Comparison of ENCODE assay signal across 21 mouse cellular contexts in genomic region chr15:101542543-101542942, GRCm38 (mm10). TPM values are rescaled to one million over a fixed set of nuclear protein-coding genes. Genes with fewer than 3 reads are reported as not detected.
DNase-seq lines count a peak whose midpoint lies in the region; ATAC-seq and TF ChIP-seq lines count a peak whose summit lies in the region.
"Had no signal": no experiment of that assay in that cellular context is flagged by ENCODE, and none has a peak within 500 bp of the region (broad histone marks: within the 10 kb centered on the region; RNA-seq: fewer than 3 reads in every experiment).

No protein-coding gene starts in this region.

- H3K27me3 ChIP-seq in hindbrain, embryonic 12.5 days = no peaks in the 10 kb centered on the region
- H3K27me3 ChIP-seq in hindbrain, embryonic 14.5 days (ENCODE audit: control insufficient read depth, insufficient read depth, low read length) = no peaks in the 10 kb centered on the region
- H3K27me3 ChIP-seq in lung, embryonic 14.5 days (ENCODE audit: insufficient read depth, low read length) = no peaks in the 10 kb centered on the region
- no peaks in the 10 kb centered on the region for H3K27me3 ChIP-seq in ES-Bruce4 (ENCODE audit: control insufficient read depth, insufficient read depth, low read length, poor library complexity, severe bottlenecking)
- H3K27me3 ChIP-seq in small intestine, adult 2 months (ENCODE audit: control insufficient read depth, insufficient read depth, low read length) = no peaks in the 10 kb centered on the region
- H3K27me3 ChIP-seq: embryonic facial prominence, embryonic 12.5 days; midbrain, embryonic 15.5 days had no signal

- H3K9ac ChIP-seq in hindbrain, embryonic 12.5 days = no peak overlapping the region
- H3K9ac ChIP-seq in hindbrain, embryonic 14.5 days = no peak overlapping the region
- no peak overlapping the region for H3K9ac ChIP-seq in lung, embryonic 14.5 days
- no peak overlapping the region for H3K9ac ChIP-seq in ES-Bruce4 (ENCODE audit: low read depth, poor library complexity, severe bottlenecking)
- H3K9ac ChIP-seq: embryonic facial prominence, embryonic 12.5 days; limb, embryonic 13.5 days; midbrain, embryonic 15.5 days had no signal

- no peak for DNase-seq in hindbrain, embryonic 14.5 days (ENCODE audit: low spot score)
- DNase-seq in lung, embryonic 14.5 days = no peak
- DNase-seq in lung, postnatal 4 days = no peak
- no peak for DNase-seq in right cerebral cortex, adult 18-20 months
- DNase-seq: adrenal gland, postnatal 10 days; cerebellum, adult 9-10 months; gastrocnemius, postnatal 14 days; heart, postnatal 14 days; kidney, adult 11 months; lung, adult 2 months; right cerebral cortex, postnatal 14 days; thymus, adult 18-20 months had no signal

- ATAC-seq in hindbrain, embryonic 12.5 days (ENCODE audit: low FRiP score) = no peak
- ATAC-seq in hindbrain, embryonic 14.5 days (ENCODE audit: low FRiP score) = no peak
- no peak for ATAC-seq in lung, embryonic 14.5 days (ENCODE audit: insufficient read depth)
- ATAC-seq: midbrain, embryonic 15.5 days had no signal

- H3K9me3 ChIP-seq in hindbrain, embryonic 12.5 days (replicated peaks) = no peaks in the 10 kb centered on the region
- no peaks in the 10 kb centered on the region for H3K9me3 ChIP-seq in hindbrain, embryonic 14.5 days (ENCODE audit: control insufficient read depth, low read length)
- no peaks in the 10 kb centered on the region for H3K9me3 ChIP-seq in lung, embryonic 14.5 days (ENCODE audit: low read depth, low read length)
- no peaks in the 10 kb centered on the region for H3K9me3 ChIP-seq in ES-Bruce4 (replicated peaks; ENCODE audit: control insufficient read depth, insufficient read depth, low read length, poor library complexity, severe bottlenecking)
- H3K9me3 ChIP-seq: embryonic facial prominence, embryonic 12.5 days; limb, embryonic 13.5 days; midbrain, embryonic 15.5 days had no signal

- no peak overlapping the region for H3K4me2 ChIP-seq in hindbrain, embryonic 12.5 days (replicated peaks)
- no peak overlapping the region for H3K4me2 ChIP-seq in hindbrain, embryonic 14.5 days (replicated peaks)
- H3K4me2 ChIP-seq in lung, embryonic 14.5 days = no peak overlapping the region
- H3K4me2 ChIP-seq: embryonic facial prominence, embryonic 12.5 days; limb, embryonic 13.5 days; midbrain, embryonic 15.5 days had no signal

- WGBS in hindbrain, embryonic 12.5 days = 72% methylated on average over 9 of the region's 9 CpGs
- 63% methylated on average over 9 of the region's 9 CpGs for WGBS in hindbrain, embryonic 14.5 days
- WGBS in lung, embryonic 14.5 days = 57% methylated on average over 9 of the region's 9 CpGs
- WGBS in small intestine, adult 2 months = 52% methylated on average over 9 of the region's 9 CpGs

- 0 out of 2 replicates have a peak, but pooled peaks have one; percentile 16 for TF ChIP-seq CTCF in lung, embryonic 14.5 days (IDR thresholded peaks at IDR 0.05; ENCODE audit: low read depth)
- peak; percentile 50 for TF ChIP-seq CTCF in ES-Bruce4 (IDR thresholded peaks at IDR 0.05; ENCODE audit: low read depth, low read length)
- 0 out of 2 replicates have a peak, but pooled peaks have one; percentile 18 for TF ChIP-seq CTCF in small intestine, adult 2 months (IDR thresholded peaks at IDR 0.05; ENCODE audit: extremely low read depth, insufficient read length, insufficient replicate concordance, low read depth, low read length)

- TF ChIP-seq POLR2A in ES-Bruce4 (IDR thresholded peaks at IDR 0.05; ENCODE audit: insufficient read depth, low read length) = no peak
- no peak for TF ChIP-seq POLR2A in small intestine, adult 2 months (IDR thresholded peaks at IDR 0.05; ENCODE audit: low read depth, low read length)

- H3K4me1 ChIP-seq in hindbrain, embryonic 12.5 days = peaks cover 6% of the 10 kb centered on the region
- no peaks in the 10 kb centered on the region for H3K4me1 ChIP-seq in hindbrain, embryonic 14.5 days (replicated peaks; ENCODE audit: control insufficient read depth, insufficient read depth, low read length)
- no peaks in the 10 kb centered on the region for H3K4me1 ChIP-seq in lung, embryonic 14.5 days (ENCODE audit: insufficient read depth)
- no peaks in the 10 kb centered on the region for H3K4me1 ChIP-seq in ES-Bruce4 (ENCODE audit: control insufficient read depth, insufficient read depth, low read length)
- H3K4me1 ChIP-seq in small intestine, adult 2 months (ENCODE audit: control insufficient read depth, insufficient read depth, insufficient read length, low read length) = peaks cover 9% of the 10 kb centered on the region; the same call in 1 of the 2 replicates
- H3K4me1 ChIP-seq: midbrain, embryonic 15.5 days had no signal

- H3K4me3 ChIP-seq in hindbrain, embryonic 12.5 days = no peak overlapping the region
- no peak overlapping the region for H3K4me3 ChIP-seq in hindbrain, embryonic 14.5 days (replicated peaks; ENCODE audit: low read length)
- H3K4me3 ChIP-seq in lung, embryonic 14.5 days (ENCODE audit: low read depth, low read length) = no peak overlapping the region
- no peak overlapping the region for H3K4me3 ChIP-seq in ES-Bruce4 (ENCODE audit: low read depth, low read length)
- no peak overlapping the region for H3K4me3 ChIP-seq in small intestine, adult 2 months (ENCODE audit: low read depth, low read length)
- H3K4me3 ChIP-seq: embryonic facial prominence, embryonic 12.5 days; limb, embryonic 13.5 days; midbrain, embryonic 15.5 days had no signal

- no peak for TF ChIP-seq EP300 in ES-Bruce4 (IDR thresholded peaks at IDR 0.05; ENCODE audit: insufficient read depth, low read depth, low read length)

- H3K27ac ChIP-seq in hindbrain, embryonic 12.5 days = peak overlapping the region; percentile 5; the same call in 1 of the 2 replicates
- H3K27ac ChIP-seq in hindbrain, embryonic 14.5 days = no peak overlapping the region
- H3K27ac ChIP-seq in lung, embryonic 14.5 days (ENCODE audit: low read depth) = no peak overlapping the region
- H3K27ac ChIP-seq in ES-Bruce4 (ENCODE audit: insufficient read depth, low read length) = no peak overlapping the region
- no peak overlapping the region for H3K27ac ChIP-seq in small intestine, adult 2 months (ENCODE audit: insufficient read depth, low read depth, low read length)
- H3K27ac ChIP-seq: limb, embryonic 13.5 days; midbrain, embryonic 15.5 days had no signal

- no peaks in the 10 kb centered on the region for H3K36me3 ChIP-seq in hindbrain, embryonic 12.5 days
- H3K36me3 ChIP-seq in hindbrain, embryonic 14.5 days (replicated peaks; ENCODE audit: control insufficient read depth, insufficient read depth) = no peaks in the 10 kb centered on the region
- H3K36me3 ChIP-seq in lung, embryonic 14.5 days (ENCODE audit: insufficient read depth) = no peaks in the 10 kb centered on the region
- no peaks in the 10 kb centered on the region for H3K36me3 ChIP-seq in ES-Bruce4 (ENCODE audit: control insufficient read depth, insufficient read depth, low read length, poor library complexity, severe bottlenecking)
- no peaks in the 10 kb centered on the region for H3K36me3 ChIP-seq in small intestine, adult 2 months (ENCODE audit: control insufficient read depth, insufficient read depth, low read length)
- H3K36me3 ChIP-seq: embryonic facial prominence, embryonic 12.5 days; G1E; limb, embryonic 13.5 days; midbrain, embryonic 15.5 days had no signal

RNA-seq across cellular contexts. Expression of gene Krt82, which starts 7.9 kb away (rescaled TPM):
- polyA plus RNA-seq in hindbrain, embryonic 12.5 days (2016; fragmentation: Nextera tagmentation; extraction: Ambion mirVana) = not detected in 2 replicates
- not detected in 2 replicates for polyA plus RNA-seq in hindbrain, embryonic 14.5 days (2014; fragmentation: Nextera tagmentation; extraction: Ambion mirVana)
- not detected in 2 replicates for polyA plus RNA-seq in lung, embryonic 14.5 days (2014; fragmentation: Nextera tagmentation; extraction: Ambion mirVana)
- not detected in 2 replicates for polyA plus RNA-seq in ES-Bruce4 (2011; ENCODE audit: insufficient read depth, insufficient read length, low read depth, missing spikeins)
- not detected in 2 replicates for polyA plus RNA-seq in small intestine, adult 2 months (2012; rRNA removed)
- polyA plus RNA-seq: embryonic facial prominence, embryonic 12.5 days; frontal cortex, adult 2 months; G1E; limb, embryonic 13.5 days; lung, adult 2 months; midbrain, embryonic 15.5 days; neural tube, embryonic 11.5 days had no signal

RNA-seq across cellular contexts. Expression of gene Krt84, which starts 9.9 kb away (rescaled TPM):
- not detected in 2 replicates for polyA plus RNA-seq in hindbrain, embryonic 12.5 days (2016; fragmentation: Nextera tagmentation; extraction: Ambion mirVana)
- not detected in 2 replicates for polyA plus RNA-seq in hindbrain, embryonic 14.5 days (2014; fragmentation: Nextera tagmentation; extraction: Ambion mirVana)
- polyA plus RNA-seq in lung, embryonic 14.5 days (2014; fragmentation: Nextera tagmentation; extraction: Ambion mirVana) = not detected in 2 replicates
- polyA plus RNA-seq in ES-Bruce4 (2011; ENCODE audit: insufficient read depth, insufficient read length, low read depth, missing spikeins) = not detected in 2 replicates
- 0.27 TPM in 1 of 2 replicates, not detected in the other for polyA plus RNA-seq in small intestine, adult 2 months (2012; rRNA removed)
- polyA plus RNA-seq: frontal cortex, adult 2 months; G1E; midbrain, embryonic 15.5 days; neural tube, embryonic 11.5 days had no signal

RNA-seq across cellular contexts. Expression of gene Krt90, which starts 20.2 kb away (rescaled TPM):
- polyA plus RNA-seq in hindbrain, embryonic 12.5 days (2016; fragmentation: Nextera tagmentation; extraction: Ambion mirVana) = 0.14 and 0.30 TPM in 2 replicates
- 0.15 and 0.23 TPM in 2 replicates for polyA plus RNA-seq in hindbrain, embryonic 14.5 days (2014; fragmentation: Nextera tagmentation; extraction: Ambion mirVana)
- 0.07 TPM in 1 of 2 replicates, not detected in the other for polyA plus RNA-seq in lung, embryonic 14.5 days (2014; fragmentation: Nextera tagmentation; extraction: Ambion mirVana)
- polyA plus RNA-seq in ES-Bruce4 (2011; ENCODE audit: insufficient read depth, insufficient read length, low read depth, missing spikeins) = not detected in 2 replicates
- 0.05 TPM in 1 of 2 replicates, not detected in the other for polyA plus RNA-seq in small intestine, adult 2 months (2012; rRNA removed)
- polyA plus RNA-seq: G1E; limb, embryonic 13.5 days; midbrain, embryonic 15.5 days had no signal

RNA-seq across cellular contexts. Expression of gene Gm49425, which starts 25.5 kb away (rescaled TPM):
- not detected in 2 replicates for polyA plus RNA-seq in hindbrain, embryonic 12.5 days (2016; fragmentation: Nextera tagmentation; extraction: Ambion mirVana)
- not detected in 2 replicates for polyA plus RNA-seq in hindbrain, embryonic 14.5 days (2014; fragmentation: Nextera tagmentation; extraction: Ambion mirVana)
- not detected in 2 replicates for polyA plus RNA-seq in lung, embryonic 14.5 days (2014; fragmentation: Nextera tagmentation; extraction: Ambion mirVana)
- polyA plus RNA-seq in ES-Bruce4 (2011; ENCODE audit: insufficient read depth, insufficient read length, low read depth, missing spikeins) = not detected in 2 replicates
- polyA plus RNA-seq in small intestine, adult 2 months (2012; rRNA removed) = not detected in 2 replicates
- polyA plus RNA-seq: embryonic facial prominence, embryonic 12.5 days; frontal cortex, adult 2 months; G1E; limb, embryonic 13.5 days; lung, adult 2 months; midbrain, embryonic 15.5 days; neural tube, embryonic 11.5 days had no signal

RNA-seq across cellular contexts. Expression of gene Krt75, which starts 31.2 kb away (rescaled TPM):
- polyA plus RNA-seq in hindbrain, embryonic 12.5 days (2016; fragmentation: Nextera tagmentation; extraction: Ambion mirVana) = 0.08 and 0.18 TPM in 2 replicates
- polyA plus RNA-seq in hindbrain, embryonic 14.5 days (2014; fragmentation: Nextera tagmentation; extraction: Ambion mirVana) = 0.07 and 0.15 TPM in 2 replicates
- not detected in 2 replicates for polyA plus RNA-seq in lung, embryonic 14.5 days (2014; fragmentation: Nextera tagmentation; extraction: Ambion mirVana)
- not detected in 2 replicates for polyA plus RNA-seq in ES-Bruce4 (2011; ENCODE audit: insufficient read depth, insufficient read length, low read depth, missing spikeins)
- not detected in 2 replicates for polyA plus RNA-seq in small intestine, adult 2 months (2012; rRNA removed)
- polyA plus RNA-seq: frontal cortex, adult 2 months; G1E; neural tube, embryonic 11.5 days had no signal
